In the genomic region with DNA sequence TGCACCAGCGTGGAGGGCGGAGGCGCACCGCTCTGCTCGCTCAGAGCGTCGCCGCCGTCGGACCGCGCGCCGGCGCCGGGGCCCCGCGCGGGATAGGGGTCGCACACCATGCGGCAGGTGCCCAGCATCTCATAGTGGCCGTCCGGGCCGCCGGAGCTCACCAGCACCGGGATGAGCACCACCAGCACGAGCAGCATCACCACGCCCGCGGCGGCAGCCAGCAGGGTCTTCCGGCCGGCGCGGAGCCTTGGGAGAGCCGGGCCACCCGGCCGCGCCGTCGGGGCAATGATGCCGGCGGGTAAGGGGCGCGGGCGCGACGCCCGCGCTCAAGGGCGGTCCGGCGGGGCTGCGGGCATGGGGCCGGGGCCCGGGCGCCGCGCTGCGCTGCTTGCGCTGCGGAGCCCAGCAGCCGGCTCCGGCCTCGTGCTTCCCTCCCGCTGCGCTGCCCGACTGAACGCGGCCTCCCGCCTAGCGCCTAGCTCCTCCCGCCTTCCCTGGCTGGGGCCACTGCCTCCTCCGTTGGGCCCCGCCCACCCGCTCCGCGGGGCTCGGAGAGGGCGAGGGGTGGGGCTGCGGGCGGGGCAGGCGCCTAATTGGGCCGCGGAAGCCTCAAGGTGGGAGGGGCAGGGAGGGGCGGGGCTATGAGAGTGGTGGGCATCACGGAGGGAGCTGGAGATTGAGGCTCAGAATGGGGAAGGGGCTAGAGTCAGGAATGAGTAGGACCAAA, we compare ENCODE assay signal across 8 mouse cellular contexts. TPM values are rescaled to one million over a fixed set of nuclear protein-coding genes. Genes with fewer than 3 reads are reported as not detected.
DNase-seq lines count a peak whose midpoint lies in the region; ATAC-seq and TF ChIP-seq lines count a peak whose summit lies in the region.

TSS of gene C1ql1 (minus strand) at position 424 of the 727 bp plus-strand sequence.

- in situ Hi-C loops in ES-E14 (cut with MboI; ENCODE audit: low sequenced_read_pairs in 2 of 2, unreplicated experiment in 2 of 2): no loop called here

- no peaks in the 10 kb centered on the region for H3K9me3 ChIP-seq in ES-E14 (ENCODE audit: control insufficient read depth, insufficient read depth, low read depth, low read length)
- no peaks in the 10 kb centered on the region for H3K9me3 ChIP-seq in forebrain, embryonic 16.5 days (ENCODE audit: control insufficient read depth, low read length)
- no peaks in the 10 kb centered on the region for H3K9me3 ChIP-seq in lung, embryonic 14.5 days (ENCODE audit: low read depth, low read length)
- no peaks in the 10 kb centered on the region for H3K9me3 ChIP-seq in neural tube, embryonic 15.5 days (replicated peaks)

- H3K4me2 ChIP-seq in forebrain, embryonic 16.5 days (ENCODE audit: low read length): peak within 1 kb of the TSS; percentile 64
- H3K4me2 ChIP-seq in lung, embryonic 14.5 days: peak within 1 kb of the TSS; percentile 68
- H3K4me2 ChIP-seq in neural tube, embryonic 15.5 days: peak within 1 kb of the TSS; percentile 67

- peak within 1 kb of the TSS; percentile 63 to 75 for H3K4me3 ChIP-seq in ES-E14 (ENCODE audit: insufficient read depth in 1 of 2, low read depth in 1 of 2, low read length in 2 of 2, poor library complexity in 1 of 2, severe bottlenecking in 1 of 2)
- no peak within 1 kb of the TSS for H3K4me3 ChIP-seq in cerebellum, adult 2 months (replicated peaks; ENCODE audit: insufficient read depth, low read depth, low read length)
- peak within 1 kb of the TSS; percentile 47 for H3K4me3 ChIP-seq in forebrain, embryonic 16.5 days (replicated peaks; ENCODE audit: low read length)
- peak within 1 kb of the TSS; percentile 38 for H3K4me3 ChIP-seq in lung, embryonic 14.5 days (ENCODE audit: low read depth, low read length)
- H3K4me3 ChIP-seq in neural tube, embryonic 15.5 days (replicated peaks): peak within 1 kb of the TSS; percentile 44

- no peak for TF ChIP-seq CTCF in cerebellum, adult 2 months (IDR thresholded peaks at IDR 0.05; ENCODE audit: borderline replicate concordance, insufficient read depth, low read depth, low read length)
- TF ChIP-seq CTCF in lung, embryonic 14.5 days (IDR thresholded peaks at IDR 0.05; ENCODE audit: low read depth): no peak

- 1% methylated on average over 86 of the region's 87 CpGs for WGBS in cerebellum, adult 2 months
- WGBS in forebrain, embryonic 16.5 days: under 1% methylated on average over 82 of the region's 87 CpGs
- 2% methylated on average over 74 of the region's 87 CpGs for WGBS in lung, embryonic 14.5 days
- WGBS in neural tube, embryonic 15.5 days: under 1% methylated on average over 74 of the region's 87 CpGs

- peak; percentile 84 for ATAC-seq in forebrain, embryonic 16.5 days
- ATAC-seq in hematopoietic stem cell, adult 5-6 weeks (replicated peaks in 1 of 2; ENCODE audit: insufficient read depth in 1 of 2, low FRiP score in 2 of 2, low TSS enrichment in 1 of 2, low read depth in 1 of 2, poor library complexity in 2 of 2, severe bottlenecking in 2 of 2): peak; percentile 81 to 84
- ATAC-seq in lung, embryonic 14.5 days (ENCODE audit: insufficient read depth): peak; percentile 92
- ATAC-seq in neural tube, embryonic 15.5 days (ENCODE audit: low FRiP score): peak; percentile 60

- TF ChIP-seq POLR2A in cerebellum, adult 2 months (IDR thresholded peaks at IDR 0.05; ENCODE audit: borderline replicate concordance, insufficient read depth, low read length): no peak

- no peaks in the 10 kb centered on the region for H3K36me3 ChIP-seq in ES-E14 (ENCODE audit: control insufficient read depth, insufficient read depth, low read length, poor library complexity, severe bottlenecking)
- no peaks in the 10 kb centered on the region for H3K36me3 ChIP-seq in forebrain, embryonic 16.5 days (ENCODE audit: control insufficient read depth, insufficient read depth)
- no peaks in the 10 kb centered on the region for H3K36me3 ChIP-seq in lung, embryonic 14.5 days (ENCODE audit: insufficient read depth)
- no peaks in the 10 kb centered on the region for H3K36me3 ChIP-seq in neural tube, embryonic 15.5 days

- peak within 1 kb of the TSS; percentile 69 for H3K9ac ChIP-seq in ES-E14 (ENCODE audit: insufficient read depth, low read depth, low read length, poor library complexity, severe bottlenecking)
- peak within 1 kb of the TSS; percentile 48 for H3K9ac ChIP-seq in forebrain, embryonic 16.5 days (replicated peaks; ENCODE audit: low read depth, low read length)
- H3K9ac ChIP-seq in lung, embryonic 14.5 days: peak within 1 kb of the TSS; percentile 42
- H3K9ac ChIP-seq in neural tube, embryonic 15.5 days (replicated peaks): 0 out of 2 replicates have a peak within 1 kb of the TSS, but pooled peaks have one; percentile 20

- no peak within 1 kb of the TSS for H3K27ac ChIP-seq in ES-E14 (ENCODE audit: insufficient read depth, low read depth, low read length, poor library complexity, severe bottlenecking)
- no peak within 1 kb of the TSS for H3K27ac ChIP-seq in cerebellum, adult 2 months (ENCODE audit: insufficient read depth, low read length)
- no peak within 1 kb of the TSS for H3K27ac ChIP-seq in forebrain, embryonic 16.5 days (ENCODE audit: low read length)
- no peak within 1 kb of the TSS for H3K27ac ChIP-seq in lung, embryonic 14.5 days (ENCODE audit: low read depth)
- no peak within 1 kb of the TSS for H3K27ac ChIP-seq in neural tube, embryonic 15.5 days (replicated peaks)

- H3K4me1 ChIP-seq in ES-E14 (ENCODE audit: control insufficient read depth in 2 of 2, insufficient read depth in 2 of 2, low read length in 2 of 2, poor library complexity in 1 of 2): peaks cover 0 to 5% of the 10 kb centered on the region in 2 experiments; a peak in 1 of 4 replicates
- H3K4me1 ChIP-seq in cerebellum, adult 2 months (ENCODE audit: control insufficient read depth, insufficient read depth, low read length): no peaks in the 10 kb centered on the region
- H3K4me1 ChIP-seq in forebrain, embryonic 16.5 days (replicated peaks; ENCODE audit: control insufficient read depth, insufficient read depth, low read length): peaks cover 32% of the 10 kb centered on the region
- peaks cover 6% of the 10 kb centered on the region for H3K4me1 ChIP-seq in lung, embryonic 14.5 days (ENCODE audit: insufficient read depth)
- H3K4me1 ChIP-seq in neural tube, embryonic 15.5 days: peaks cover 55% of the 10 kb centered on the region

- DNase-seq in ES-E14 (ENCODE audit: low read depth, low spot score): peak; percentile 82
- DNase-seq in cerebellum, adult 2 months: peak; percentile 41 to 58
- DNase-seq in layer of hippocampus, adult 8-10 months (ENCODE audit: low spot score in 2 of 2): peak; percentile 32 to 39
- DNase-seq in lung, embryonic 14.5 days: peak; percentile 95
- DNase-seq in testis, postnatal 14 days (ENCODE audit: low spot score): peak; percentile 85

- no peaks in the 10 kb centered on the region; the same call in 1 of the 2 replicates for H3K27me3 ChIP-seq in cerebellum, adult 2 months (ENCODE audit: control insufficient read depth, insufficient read depth, low read length)
- H3K27me3 ChIP-seq in forebrain, embryonic 16.5 days (replicated peaks; ENCODE audit: control insufficient read depth, insufficient read depth, low read length): peaks cover 55% of the 10 kb centered on the region
- H3K27me3 ChIP-seq in lung, embryonic 14.5 days (ENCODE audit: insufficient read depth, low read length): peaks cover 87% of the 10 kb centered on the region
- H3K27me3 ChIP-seq in neural tube, embryonic 15.5 days (replicated peaks): peaks cover 92% of the 10 kb centered on the region

TF ChIP-seq in ES-E14, 5 proteins besides CTCF, POLR2A, EP300 and RAD21:
- TF ChIP-seq HCFC1 (IDR thresholded peaks at IDR 0.05; ENCODE audit: borderline replicate concordance, insufficient read depth, low read length) (no peak), MAFK (IDR thresholded peaks at IDR 0.05; ENCODE audit: insufficient read depth, low read depth, low read length) (no peak), CHD2 (IDR thresholded peaks at IDR 0.05; ENCODE audit: low read depth, low read length) (no peak), ZC3H11A (IDR thresholded peaks at IDR 0.05; ENCODE audit: borderline replicate concordance, low read depth, low read length) (no peak), ZNF384 (IDR thresholded peaks at IDR 0.05; ENCODE audit: low read depth, low read length) (no peak)

RNA-seq across cellular contexts. Expression of gene C1ql1, which starts in this region (rescaled TPM):
- 3.3 and 3.7 TPM in 2 replicates for total RNA-seq in ES-E14 (2012; rRNA removed)
- 16.7 and 19.2 TPM in 2 replicates for polyA plus RNA-seq in cerebellum, adult 2 months (2012; rRNA removed)
- 1.4 TPM in 2 replicates for polyA plus RNA-seq in forebrain, embryonic 16.5 days (2015; fragmentation: Nextera tagmentation; extraction: Ambion mirVana)
- total RNA-seq in hematopoietic stem cell, adult 5-6 weeks (2017): not detected in 2 replicates
- 10 to 100 TPM; 13.9 to 19.7 (median 16.6) TPM for total RNA-seq in layer of hippocampus, adult 8-10 months (2022)
- 2.7 and 3.1 TPM in 2 replicates for polyA plus RNA-seq in lung, embryonic 14.5 days (2014; fragmentation: Nextera tagmentation; extraction: Ambion mirVana)
- polyA plus RNA-seq in neural tube, embryonic 15.5 days (2015; fragmentation: Nextera tagmentation; extraction: Ambion mirVana): 4.4 TPM in 2 replicates

Comparison
In these comparisons a context has a peak if more than half of its experiments do, and no peak if none do; other contexts are left out.
1. Peak in ATAC-seq in hematopoietic stem cell, adult 5-6 weeks; RNA of the gene not detected or under 1 TPM.
2. DNase-seq: peak in every context shown above with its lines; median percentile 95 in lung, embryonic 14.5 days; 85 in testis, postnatal 14 days; 82 in ES-E14; 50 in cerebellum, adult 2 months; 36 in layer of hippocampus, adult 8-10 months.